Mouse (Mus musculus): ENCODE measurements at regions not wholly inside any gene's neighbourhood (a gene's known extent, or its start where the extent isn't known, plus 50 kb on each side); places are given as distances from the start of the nearest gene placed in this dataset.

GRCm38 (mm10) chr2:74291416-74292396 is 287.5 kb downstream of the Lnpk start:
- peak overlapping the region; percentile 35; the same call in 1 of the 2 replicates for H3K9ac ChIP-seq
- H3K9me3 ChIP-seq (ENCODE audit: control insufficient read depth, low read length): no peaks in the 10 kb centered on the region
- no peak overlapping the region for H3K4me2 ChIP-seq (replicated peaks)
- no peak overlapping the region for H3K4me3 ChIP-seq (replicated peaks; ENCODE audit: low read length)
- ATAC-seq (ENCODE audit: low FRiP score) (peak; percentile 74; the same call in 1 of the 2 replicates), DNase-seq (ENCODE audit: low spot score) (peak; percentile 82)
- H3K27ac ChIP-seq: peak overlapping the region; percentile 22
- no peaks in the 10 kb centered on the region for H3K36me3 ChIP-seq (replicated peaks; ENCODE audit: control insufficient read depth, insufficient read depth)
- peaks cover 10% of the 10 kb centered on the region for H3K4me1 ChIP-seq (replicated peaks; ENCODE audit: control insufficient read depth, insufficient read depth, low read length)
- no peaks in the 10 kb centered on the region for H3K27me3 ChIP-seq (ENCODE audit: control insufficient read depth, insufficient read depth, low read length)
- 69% methylated on average over 8 of the region's 8 CpGs for WGBS

GRCm38 (mm10) chr2:74285624-74286023 is 293.6 kb downstream of the Lnpk start:
- H3K9me3 ChIP-seq (ENCODE audit: control insufficient read depth, low read length): no peaks in the 10 kb centered on the region
- no peak overlapping the region for H3K9ac ChIP-seq
- 97% methylated on average over 4 of the region's 4 CpGs for WGBS
- no peaks in the 10 kb centered on the region for H3K4me1 ChIP-seq (replicated peaks; ENCODE audit: control insufficient read depth, insufficient read depth, low read length)
- DNase-seq (ENCODE audit: low spot score): no peak
- no peak for ATAC-seq (ENCODE audit: low FRiP score)
- H3K36me3 ChIP-seq (replicated peaks; ENCODE audit: control insufficient read depth, insufficient read depth): no peaks in the 10 kb centered on the region
- H3K27me3 ChIP-seq (ENCODE audit: control insufficient read depth, insufficient read depth, low read length): no peaks in the 10 kb centered on the region
- no peak overlapping the region for H3K27ac ChIP-seq
- no peak overlapping the region for H3K4me2 ChIP-seq (replicated peaks)
- no peak overlapping the region for H3K4me3 ChIP-seq (replicated peaks; ENCODE audit: low read length)

- H3K9me3 ChIP-seq (ENCODE audit: control insufficient read depth, low read length): no peaks in the 10 kb centered on the region
- ATAC-seq (ENCODE audit: low FRiP score) (no peak), DNase-seq (ENCODE audit: low spot score) (no peak)
- 88% methylated on average over 6 of the region's 6 CpGs for WGBS
- no peaks in the 10 kb centered on the region for H3K4me1 ChIP-seq (replicated peaks; ENCODE audit: control insufficient read depth, insufficient read depth, low read length)
- no peaks in the 10 kb centered on the region for H3K27me3 ChIP-seq (ENCODE audit: control insufficient read depth, insufficient read depth, low read length)
- no peak overlapping the region for H3K27ac ChIP-seq
- no peak overlapping the region for H3K4me2 ChIP-seq (replicated peaks)
- no peak overlapping the region for H3K4me3 ChIP-seq (replicated peaks; ENCODE audit: low read length)
- H3K9ac ChIP-seq: no peak overlapping the region
- no peaks in the 10 kb centered on the region for H3K36me3 ChIP-seq (replicated peaks; ENCODE audit: control insufficient read depth, insufficient read depth)
Measured at GRCm38 (mm10) chr2:74264963-74265362, 314.3 kb downstream of the Lnpk start.

- Histone ChIP-seq H3K9ac (no peak overlapping the region), H3K27me3 (ENCODE audit: control insufficient read depth, insufficient read depth, low read length) (no peaks in the 10 kb centered on the region), H3K36me3 (replicated peaks; ENCODE audit: control insufficient read depth, insufficient read depth) (no peaks in the 10 kb centered on the region), H3K9me3 (ENCODE audit: control insufficient read depth, low read length) (no peaks in the 10 kb centered on the region), H3K27ac (no peak overlapping the region), H3K4me2 (replicated peaks) (no peak overlapping the region), H3K4me1 (replicated peaks; ENCODE audit: control insufficient read depth, insufficient read depth, low read length) (no peaks in the 10 kb centered on the region), H3K4me3 (replicated peaks; ENCODE audit: low read length) (no peak overlapping the region)
- DNase-seq (ENCODE audit: low spot score): no peak
- no peak for ATAC-seq (ENCODE audit: low FRiP score)
- 62% methylated on average over 8 of the region's 8 CpGs for WGBS
Measured at GRCm38 (mm10) chr2:74257034-74257781, 322.0 kb downstream of the Lnpk start.

- no peaks in the 10 kb centered on the region for H3K27me3 ChIP-seq (ENCODE audit: control insufficient read depth, insufficient read depth, low read length)
- no peak overlapping the region for H3K4me3 ChIP-seq (replicated peaks; ENCODE audit: low read length)
- 95% methylated on average over 3 of the region's 3 CpGs for WGBS
- H3K9ac ChIP-seq: no peak overlapping the region
- DNase-seq (ENCODE audit: low spot score) (no peak), ATAC-seq (ENCODE audit: low FRiP score) (no peak)
- H3K4me1 ChIP-seq (replicated peaks; ENCODE audit: control insufficient read depth, insufficient read depth, low read length): peaks cover 20% of the 10 kb centered on the region; the same call in 1 of the 2 replicates
- H3K27ac ChIP-seq: no peak overlapping the region
- H3K4me2 ChIP-seq (replicated peaks): no peak overlapping the region
- no peaks in the 10 kb centered on the region for H3K36me3 ChIP-seq (replicated peaks; ENCODE audit: control insufficient read depth, insufficient read depth)
- no peaks in the 10 kb centered on the region for H3K9me3 ChIP-seq (ENCODE audit: control insufficient read depth, low read length)
Measured at GRCm38 (mm10) chr2:74247521-74247920, 331.7 kb downstream of the Lnpk start.

GRCm38 (mm10) chr2:74246631-74247030 is 332.6 kb downstream of the Lnpk start:
- Histone ChIP-seq H3K4me2 (replicated peaks) (no peak overlapping the region), H3K27ac (no peak overlapping the region), H3K27me3 (ENCODE audit: control insufficient read depth, insufficient read depth, low read length) (no peaks in the 10 kb centered on the region), H3K4me1 (replicated peaks; ENCODE audit: control insufficient read depth, insufficient read depth, low read length) (peaks cover 20% of the 10 kb centered on the region; the same call in 1 of the 2 replicates), H3K36me3 (replicated peaks; ENCODE audit: control insufficient read depth, insufficient read depth) (no peaks in the 10 kb centered on the region), H3K9ac (no peak overlapping the region), H3K9me3 (ENCODE audit: control insufficient read depth, low read length) (no peaks in the 10 kb centered on the region), H3K4me3 (replicated peaks; ENCODE audit: low read length) (no peak overlapping the region)
- DNase-seq (ENCODE audit: low spot score): no peak
- no peak for ATAC-seq (ENCODE audit: low FRiP score)
- WGBS: 66% methylated on average over 4 of the region's 4 CpGs

GRCm38 (mm10) chr2:74244203-74244602 is 333.1 kb upstream of the Atp5g3 start:
- Histone ChIP-seq H3K9me3 (ENCODE audit: control insufficient read depth, low read length) (no peaks in the 10 kb centered on the region), H3K9ac (no peak overlapping the region), H3K27ac (peak overlapping the region; percentile 74), H3K4me2 (replicated peaks) (peak overlapping the region; percentile 23; the same call in 1 of the 2 replicates), H3K4me3 (replicated peaks; ENCODE audit: low read length) (no peak overlapping the region), H3K27me3 (ENCODE audit: control insufficient read depth, insufficient read depth, low read length) (no peaks in the 10 kb centered on the region), H3K4me1 (replicated peaks; ENCODE audit: control insufficient read depth, insufficient read depth, low read length) (peaks cover 28% of the 10 kb centered on the region), H3K36me3 (replicated peaks; ENCODE audit: control insufficient read depth, insufficient read depth) (no peaks in the 10 kb centered on the region)
- 48% methylated on average over 6 of the region's 6 CpGs for WGBS
- ATAC-seq (ENCODE audit: low FRiP score) (no peak), DNase-seq (ENCODE audit: low spot score) (no peak)

- H3K36me3 ChIP-seq (replicated peaks; ENCODE audit: control insufficient read depth, insufficient read depth): no peaks in the 10 kb centered on the region
- WGBS: 28% methylated on average over 9 of the region's 9 CpGs
- ATAC-seq (ENCODE audit: low FRiP score): peak; percentile 72
Measured at GRCm38 (mm10) chr2:74243801-74244200, 332.7 kb upstream of the Atp5g3 start.

GRCm38 (mm10) chr2:74239586-74239985 is 328.5 kb upstream of the Atp5g3 start:
- H3K4me1 ChIP-seq (replicated peaks; ENCODE audit: control insufficient read depth, insufficient read depth, low read length): peaks cover 22% of the 10 kb centered on the region
- ATAC-seq (ENCODE audit: low FRiP score) (peak; percentile 60; the same call in 1 of the 2 replicates), DNase-seq (ENCODE audit: low spot score) (peak; percentile 42)
- no peak overlapping the region for H3K27ac ChIP-seq
- H3K27me3 ChIP-seq (ENCODE audit: control insufficient read depth, insufficient read depth, low read length): no peaks in the 10 kb centered on the region
- no peaks in the 10 kb centered on the region for H3K9me3 ChIP-seq (ENCODE audit: control insufficient read depth, low read length)
- H3K4me3 ChIP-seq (replicated peaks; ENCODE audit: low read length): no peak overlapping the region
- no peaks in the 10 kb centered on the region for H3K36me3 ChIP-seq (replicated peaks; ENCODE audit: control insufficient read depth, insufficient read depth)
- no peak overlapping the region for H3K9ac ChIP-seq
- WGBS: 35% methylated on average over 10 of the region's 10 CpGs
- H3K4me2 ChIP-seq (replicated peaks): no peak overlapping the region

More at GRCm38 (mm10) chr2:74243801-74244200, 332.7 kb upstream of the Atp5g3 start:
- Histone ChIP-seq H3K27me3 (ENCODE audit: control insufficient read depth, insufficient read depth, low read length) (no peaks in the 10 kb centered on the region), H3K9me3 (ENCODE audit: control insufficient read depth, low read length) (no peaks in the 10 kb centered on the region), H3K4me1 (replicated peaks; ENCODE audit: control insufficient read depth, insufficient read depth, low read length) (peaks cover 29% of the 10 kb centered on the region), H3K4me3 (replicated peaks; ENCODE audit: low read length) (no peak overlapping the region), H3K27ac (peak overlapping the region; percentile 74), H3K9ac (no peak overlapping the region), H3K4me2 (replicated peaks) (peak overlapping the region; percentile 23; the same call in 1 of the 2 replicates)
- DNase-seq (ENCODE audit: low spot score): peak; percentile 65

All from hindbrain, embryonic 14.5 days (tissue).